Comparison of ENCODE assay signal across 11 mouse cellular contexts in the genomic region with DNA sequence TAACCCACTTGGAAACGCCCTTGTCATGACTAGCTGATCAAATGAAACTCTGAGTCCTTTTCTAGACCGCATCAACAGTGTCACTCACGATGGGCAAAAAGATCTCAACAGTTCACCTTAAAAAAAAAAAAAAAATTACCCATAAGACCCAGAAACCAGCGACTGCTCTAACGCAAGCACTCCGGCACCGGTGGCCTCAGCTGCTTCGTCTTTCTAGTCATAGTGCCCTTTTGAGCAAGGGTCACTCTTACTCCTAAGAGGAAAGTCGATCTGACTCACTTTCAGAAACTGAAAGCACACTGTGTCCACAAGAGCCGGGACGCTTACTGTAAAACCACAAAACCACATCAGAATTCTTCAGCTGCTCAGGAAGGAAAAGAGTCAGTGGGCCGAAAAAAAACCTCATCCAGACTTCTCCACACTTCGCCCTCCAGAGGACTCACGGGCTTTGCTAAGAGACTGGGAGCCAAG. TPM values are rescaled to one million over a fixed set of nuclear protein-coding genes. Genes with fewer than 3 reads are reported as not detected.
DNase-seq lines count a peak whose midpoint lies in the region; ATAC-seq and TF ChIP-seq lines count a peak whose summit lies in the region.
"Had no signal": no experiment of that assay in that cellular context is flagged by ENCODE, and none has a peak within 500 bp of the region (broad histone marks: within the 10 kb centered on the region; RNA-seq: fewer than 3 reads in every experiment).

No protein-coding gene starts in this region.

- H3K36me3 ChIP-seq in kidney, postnatal 0 days (ENCODE audit: insufficient read depth, low read length), result no peaks in the 10 kb centered on the region
- H3K36me3 ChIP-seq in kidney, adult 2 months (ENCODE audit: control insufficient read depth, insufficient read depth, low read length), result no peaks in the 10 kb centered on the region
- H3K36me3 ChIP-seq in embryonic facial prominence, embryonic 14.5 days (ENCODE audit: control insufficient read depth, insufficient read depth, low read length), result no peaks in the 10 kb centered on the region

- 0 out of 2 replicates have a peak overlapping the region, but pooled peaks have one; percentile 11 for H3K4me2 ChIP-seq in kidney, postnatal 0 days (ENCODE audit: low read length)
- peak overlapping the region; percentile 10; the same call in 1 of the 2 replicates for H3K4me2 ChIP-seq in embryonic facial prominence, embryonic 14.5 days (ENCODE audit: low read depth, low read length)

- 52% methylated on average over 14 of the region's 14 CpGs for WGBS in kidney, postnatal 0 days
- WGBS in kidney, adult 2 months, result 41% methylated on average over 14 of the region's 14 CpGs
- WGBS in embryonic facial prominence, embryonic 14.5 days, result 48% methylated on average over 14 of the region's 14 CpGs

- no peaks in the 10 kb centered on the region for H3K4me1 ChIP-seq in kidney, postnatal 0 days (replicated peaks; ENCODE audit: insufficient read depth, low read length)
- H3K4me1 ChIP-seq in kidney, adult 2 months (ENCODE audit: control insufficient read depth, insufficient read depth, low read length), result no peaks in the 10 kb centered on the region
- H3K4me1 ChIP-seq in embryonic facial prominence, embryonic 14.5 days (ENCODE audit: control insufficient read depth, insufficient read depth, low read length), result no peaks in the 10 kb centered on the region

- no peak overlapping the region for H3K27ac ChIP-seq in kidney, postnatal 0 days
- no peak overlapping the region for H3K27ac ChIP-seq in kidney, adult 2 months (ENCODE audit: insufficient read depth, low read depth, low read length)
- H3K27ac ChIP-seq in embryonic facial prominence, embryonic 14.5 days (replicated peaks; ENCODE audit: low read depth, low read length), result 0 out of 2 replicates have a peak overlapping the region, but pooled peaks have one; percentile 4

- H3K9me3 ChIP-seq in kidney, postnatal 0 days (replicated peaks; ENCODE audit: low read length), result no peaks in the 10 kb centered on the region
- no peaks in the 10 kb centered on the region for H3K9me3 ChIP-seq in embryonic facial prominence, embryonic 14.5 days (ENCODE audit: control insufficient read depth, low read length)

- H3K27me3 ChIP-seq in kidney, postnatal 0 days (ENCODE audit: insufficient read depth, low read length), result no peaks in the 10 kb centered on the region
- no peaks in the 10 kb centered on the region for H3K27me3 ChIP-seq in kidney, adult 2 months (replicated peaks; ENCODE audit: control insufficient read depth, insufficient read depth, low read length)
- H3K27me3 ChIP-seq in embryonic facial prominence, embryonic 14.5 days (replicated peaks; ENCODE audit: control insufficient read depth, insufficient read depth, low read length), result no peaks in the 10 kb centered on the region

- TF ChIP-seq CTCF in kidney, postnatal 0 days (IDR thresholded peaks at IDR 0.05; ENCODE audit: low read depth), result no peak
- no peak for TF ChIP-seq CTCF in kidney, adult 2 months (conservative IDR thresholded peaks at IDR 0.05; ENCODE audit: insufficient read depth, insufficient read length, low read depth, low read length)

- no peak for TF ChIP-seq POLR2A in kidney, adult 2 months (IDR thresholded peaks at IDR 0.05; ENCODE audit: low read depth, low read length)

- no peak overlapping the region for H3K9ac ChIP-seq in kidney, postnatal 0 days (ENCODE audit: low read depth, low read length)
- no peak overlapping the region for H3K9ac ChIP-seq in embryonic facial prominence, embryonic 14.5 days (ENCODE audit: low read depth, low read length)

- no peak for ATAC-seq in kidney, postnatal 0 days (replicated peaks; ENCODE audit: low FRiP score, low read depth)
- peak; percentile 9; the same call in 1 of the 2 replicates for ATAC-seq in embryonic facial prominence, embryonic 14.5 days (ENCODE audit: low read depth)

- peak; percentile 24 for DNase-seq in kidney, postnatal 0 days (ENCODE audit: low spot score)
- DNase-seq in kidney, adult 2 months, result no peak
- peak; percentile 80 for DNase-seq in CD4-positive helper T cell, adult 2 months (ENCODE audit: low read depth, low spot score)
- peak; percentile 75 for DNase-seq in embryonic facial prominence, embryonic 14.5 days (ENCODE audit: low spot score)
- DNase-seq in lung, postnatal 36 days, result peak; percentile 40
- DNase-seq in kidney, postnatal 4 days, result no peak
- no peak for DNase-seq in testis, postnatal 10 days (ENCODE audit: low spot score)
- no peak for DNase-seq in kidney, postnatal 14 days
- DNase-seq: cerebellum, adult 8-10 months; kidney, adult 11 months had no signal

- no peak overlapping the region for H3K4me3 ChIP-seq in kidney, postnatal 0 days (replicated peaks; ENCODE audit: low read depth, low read length)
- no peak overlapping the region for H3K4me3 ChIP-seq in kidney, adult 2 months (ENCODE audit: insufficient read depth, low read depth, low read length)
- no peak overlapping the region for H3K4me3 ChIP-seq in embryonic facial prominence, embryonic 14.5 days (ENCODE audit: low read depth, low read length)

RNA-seq across cellular contexts. Expression of a gene that starts 53.5 kb away (rescaled TPM):
- polyA plus RNA-seq in kidney, postnatal 0 days (2015; fragmentation: Nextera tagmentation; extraction: Ambion mirVana), result not detected in 2 replicates
- polyA plus RNA-seq in kidney, adult 2 months (2012; rRNA removed), result 0.04 and 0.16 TPM in 2 replicates
- not detected in 2 replicates for polyA plus RNA-seq in embryonic facial prominence, embryonic 14.5 days (2014; fragmentation: Nextera tagmentation; extraction: Ambion mirVana)
- polyA plus RNA-seq: limb, embryonic 11.5 days had no signal

Comparison
In these comparisons a context has a peak if more than half of its experiments do, and no peak if none do; other contexts are left out.
1. DNase-seq: peak in kidney, postnatal 0 days (single experiment), CD4-positive helper T cell, adult 2 months (single experiment), embryonic facial prominence, embryonic 14.5 days (single experiment) and lung, postnatal 36 days (single experiment); none in kidney, adult 2 months (single experiment), kidney, postnatal 4 days (0 of 2), testis, postnatal 10 days (single experiment) and kidney, postnatal 14 days (single experiment).